Mouse (Mus musculus) ES-E14 (cell line): ENCODE data around the gene Znrf2.

Experiments used
- HCFC1 ChIP-seq: IDR thresholded peaks from 2 replicates; pipeline ENCODE4 v1.6.1; 2012; ENCODE audit warnings: low read length, inconsistent platforms, borderline replicate concordance; ENCODE audit not compliant: insufficient read depth
- ZNF384 ChIP-seq: IDR thresholded peaks from 2 replicates; pipeline ENCODE4 v1.6.1; 2012; ENCODE audit warnings: low read depth, low read length, inconsistent platforms

DNA sequence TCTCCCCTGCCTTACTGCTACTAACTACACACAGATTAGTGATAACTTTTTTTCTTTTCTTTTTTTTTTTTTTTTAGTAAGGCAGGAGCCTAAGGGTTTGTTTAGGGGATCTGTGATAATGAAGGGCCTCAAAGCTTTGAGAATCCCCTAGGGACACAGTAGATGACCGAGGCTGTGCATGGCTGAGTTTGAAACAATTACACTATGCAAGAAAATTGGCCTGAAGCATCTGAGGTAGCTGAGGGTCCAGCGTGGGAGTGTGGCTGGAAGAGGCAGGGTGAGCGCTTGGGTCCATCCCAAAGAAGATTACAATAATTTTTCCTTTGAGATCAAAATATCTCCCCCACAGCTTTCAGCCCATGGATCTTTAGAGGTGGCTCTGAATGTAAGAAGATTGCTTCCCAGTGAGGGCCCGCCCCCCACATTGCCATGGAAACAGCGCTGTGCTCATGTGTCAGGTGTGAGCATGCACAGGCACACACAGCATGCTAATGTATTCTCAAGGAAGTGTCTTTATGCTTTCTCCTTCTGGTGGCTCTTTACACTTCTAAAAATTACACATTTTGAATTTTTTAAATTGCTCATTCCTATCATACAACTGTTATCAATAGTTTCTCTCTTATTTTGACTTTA is 31.5 kb upstream of the Znrf2 start:
- TF ChIP-seq ZNF384 (no peak), HCFC1 (no peak)
